Mouse (Mus musculus): ENCODE results near the gene Ndufv2. TPM values are rescaled to one million over a fixed set of nuclear protein-coding genes. Genes with fewer than 3 reads are reported as not detected.

Ndufv2 gene
- polyA plus RNA-seq, 1 experiment from 2014 or later = 418 TPM

- no peaks in the 10 kb centered on the region for H3K9me3 ChIP-seq (ENCODE audit: control insufficient read depth, low read length)
- H3K27ac ChIP-seq = no peak overlapping the region
- H3K4me3 ChIP-seq (replicated peaks; ENCODE audit: low read length) = no peak overlapping the region
- no peak overlapping the region for H3K4me2 ChIP-seq (replicated peaks)
- H3K27me3 ChIP-seq (ENCODE audit: control insufficient read depth, insufficient read depth, low read length) = no peaks in the 10 kb centered on the region
- ATAC-seq (ENCODE audit: low FRiP score) (no peak), DNase-seq (ENCODE audit: low spot score) (no peak)
- H3K36me3 ChIP-seq (replicated peaks; ENCODE audit: control insufficient read depth, insufficient read depth) = peaks cover 44% of the 10 kb centered on the region
- no peaks in the 10 kb centered on the region for H3K4me1 ChIP-seq (replicated peaks; ENCODE audit: control insufficient read depth, insufficient read depth, low read length)
- WGBS = 93% methylated on average over 5 of the region's 5 CpGs
- no peak overlapping the region for H3K9ac ChIP-seq
Measured at GRCm38 (mm10) chr17:66041020-66041419, 60.3 kb downstream of the Ndufv2 start.

GRCm38 (mm10) chr17:66033239-66033638 lies 68.1 kb downstream of the Ndufv2 start:
- Histone ChIP-seq H3K9me3 (ENCODE audit: control insufficient read depth, low read length) (no peaks in the 10 kb centered on the region), H3K27me3 (ENCODE audit: control insufficient read depth, insufficient read depth, low read length) (no peaks in the 10 kb centered on the region), H3K4me3 (replicated peaks; ENCODE audit: low read length) (no peak overlapping the region), H3K4me2 (replicated peaks) (no peak overlapping the region), H3K9ac (no peak overlapping the region), H3K27ac (no peak overlapping the region), H3K36me3 (replicated peaks; ENCODE audit: control insufficient read depth, insufficient read depth) (peaks cover 43% of the 10 kb centered on the region), H3K4me1 (replicated peaks; ENCODE audit: control insufficient read depth, insufficient read depth, low read length) (no peaks in the 10 kb centered on the region)
- DNase-seq (ENCODE audit: low spot score) (no peak), ATAC-seq (ENCODE audit: low FRiP score) (no peak)
- WGBS = 96% methylated on average over 5 of the region's 5 CpGs

GRCm38 (mm10) chr17:66031991-66032390 lies 69.4 kb downstream of the Ndufv2 start:
- Histone ChIP-seq H3K4me2 (replicated peaks) (no peak overlapping the region), H3K4me3 (replicated peaks; ENCODE audit: low read length) (no peak overlapping the region), H3K9ac (no peak overlapping the region), H3K36me3 (replicated peaks; ENCODE audit: control insufficient read depth, insufficient read depth) (peaks cover 47% of the 10 kb centered on the region), H3K27me3 (ENCODE audit: control insufficient read depth, insufficient read depth, low read length) (no peaks in the 10 kb centered on the region), H3K27ac (no peak overlapping the region), H3K4me1 (replicated peaks; ENCODE audit: control insufficient read depth, insufficient read depth, low read length) (no peaks in the 10 kb centered on the region), H3K9me3 (ENCODE audit: control insufficient read depth, low read length) (no peaks in the 10 kb centered on the region)
- WGBS = 95% methylated on average over 5 of the region's 5 CpGs
- ATAC-seq (ENCODE audit: low FRiP score) (no peak), DNase-seq (ENCODE audit: low spot score) (no peak)

Other genes with a start within 250 kb of the Ndufv2 start
- gene Ralbp1, start 215.8 kb downstream of the Ndufv2 start, polyA plus RNA-seq (2014; fragmentation: Nextera tagmentation; extraction: Ambion mirVana) = 40.5 and 44.2 TPM in 2 replicates
- 66.0 and 71.2 TPM in 2 replicates for gene Twsg1, start 150.3 kb downstream of the Ndufv2 start, polyA plus RNA-seq (2014; fragmentation: Nextera tagmentation; extraction: Ambion mirVana)
- 157 and 165 TPM in 2 replicates for gene Ankrd12, start 24.5 kb downstream of the Ndufv2 start, polyA plus RNA-seq (2014; fragmentation: Nextera tagmentation; extraction: Ambion mirVana)
- gene Washc1, start 10.0 kb upstream of the Ndufv2 start, polyA plus RNA-seq (2014; fragmentation: Nextera tagmentation; extraction: Ambion mirVana) = 36.3 and 37.7 TPM in 2 replicates
- gene Ddx11, start 22.0 kb upstream of the Ndufv2 start, polyA plus RNA-seq (2014; fragmentation: Nextera tagmentation; extraction: Ambion mirVana) = 4.1 and 4.6 TPM in 2 replicates

Measured in hindbrain, embryonic 14.5 days (tissue).